Mouse (Mus musculus): ENCODE measurements around the gene Rabac1. TPM values are rescaled to one million over a fixed set of nuclear protein-coding genes. Genes with fewer than 3 reads are reported as not detected.

Gene Rabac1
- 100 to 1,000 TPM; 322 to 333 (median 326) TPM for total RNA-seq (2022)

GRCm38 (mm10) chr7:24971972-24972893 lies at the start of gene Rabac1:
Gene Rabac1, minus strand, starts transcription at chr7:24972754.
- peak; percentile 89 to 97 for DNase-seq (ENCODE audit: low spot score in 2 of 2)

- no peak for DNase-seq (ENCODE audit: low spot score in 2 of 2)
Observed at GRCm38 (mm10) chr7:25011592-25011991, 39.0 kb upstream of the Rabac1 start.

GRCm38 (mm10) chr7:25010090-25010913 lies 37.7 kb upstream of the Rabac1 start:
- DNase-seq (ENCODE audit: low spot score in 2 of 2): peak; percentile 57 to 73

GRCm38 (mm10) chr7:25009099-25009700 lies 36.6 kb upstream of the Rabac1 start:
- peak; percentile 52 to 76 for DNase-seq (ENCODE audit: low spot score in 2 of 2)

- no peak for DNase-seq (ENCODE audit: low spot score in 2 of 2)
Observed at GRCm38 (mm10) chr7:25008635-25009034, 36.1 kb upstream of the Rabac1 start.

- peak; percentile 50 to 85 for DNase-seq (ENCODE audit: low spot score in 2 of 2)
Observed at GRCm38 (mm10) chr7:25007609-25008374, 35.2 kb upstream of the Rabac1 start.

- peak; percentile 54 to 90 for DNase-seq (ENCODE audit: low spot score in 2 of 2)
Observed at GRCm38 (mm10) chr7:25006586-25007364, 34.2 kb upstream of the Rabac1 start.

- no peak for DNase-seq (ENCODE audit: low spot score in 2 of 2)
Observed at GRCm38 (mm10) chr7:25006171-25006570, 33.6 kb upstream of the Rabac1 start.

- DNase-seq (ENCODE audit: low spot score in 2 of 2): peak; percentile 49 to 91
Observed at GRCm38 (mm10) chr7:25005421-25006065, 33.0 kb upstream of the Rabac1 start, which contains the start of gene Atp1a3. Gene Atp1a3, minus strand, starts transcription at chr7:25005958.

- DNase-seq (ENCODE audit: low spot score in 2 of 2): no peak
Observed at GRCm38 (mm10) chr7:25004806-25005205, 32.3 kb upstream of the Rabac1 start.

GRCm38 (mm10) chr7:25003820-25004388 lies 31.4 kb upstream of the Rabac1 start:
- no peak for DNase-seq (ENCODE audit: low spot score in 2 of 2)

- no peak for DNase-seq (ENCODE audit: low spot score in 2 of 2)
Observed at GRCm38 (mm10) chr7:25003291-25003690, 30.7 kb upstream of the Rabac1 start.

- DNase-seq (ENCODE audit: low spot score in 2 of 2): no peak
Observed at GRCm38 (mm10) chr7:25000711-25001110, 28.2 kb upstream of the Rabac1 start.

- no peak for DNase-seq (ENCODE audit: low spot score in 2 of 2)
Observed at GRCm38 (mm10) chr7:25000211-25000610, 27.7 kb upstream of the Rabac1 start.

- DNase-seq (ENCODE audit: low spot score in 2 of 2): peak in 1 of 2 experiments; percentile 76
Observed at GRCm38 (mm10) chr7:24993081-24993480, 20.5 kb upstream of the Rabac1 start.

GRCm38 (mm10) chr7:24990478-24990877 lies 17.9 kb upstream of the Rabac1 start:
- no peak for DNase-seq (ENCODE audit: low spot score in 2 of 2)

- DNase-seq (ENCODE audit: low spot score in 2 of 2): no peak
Observed at GRCm38 (mm10) chr7:24987941-24988340, 15.4 kb upstream of the Rabac1 start.

- DNase-seq (ENCODE audit: low spot score in 2 of 2): no peak
Observed at GRCm38 (mm10) chr7:24985799-24986198, 13.2 kb upstream of the Rabac1 start.

GRCm38 (mm10) chr7:24984307-24984706 lies 11.8 kb upstream of the Rabac1 start:
- DNase-seq (ENCODE audit: low spot score in 2 of 2): no peak

All from left cerebral cortex, adult 8-10 months (tissue).